Mouse (Mus musculus) stomach, postnatal 0 days (tissue): ENCODE measurements around the gene Klhl1. TPM values are rescaled to one million over a fixed set of nuclear protein-coding genes. Genes with fewer than 3 reads are reported as not detected.

Experiments used
- ATAC-seq: fragments of 200-750 bp; cut with Nextera tagmentation; 2 replicates; pipeline ENCODE4 v1.8.0; 2017; ENCODE audit not compliant: low FRiP score, low TSS enrichment
- DNase-seq: peaks from one replicate; pipeline ENCODE4 v3.0.0-alpha.2; 2016; ENCODE audit warnings: low spot score
- H3K27ac ChIP-seq: fragments of 300-500 bp; sonication (generic); replicated peaks from 2 replicates; pipeline ENCODE4 v1.5.1; 2014; ENCODE audit warnings: mild to moderate bottlenecking, control low read depth
- H3K27me3 ChIP-seq: fragments of 300-500 bp; sonication (generic); 2 replicates; pipeline ENCODE4 v1.6.1; 2014; ENCODE audit warnings: low read length; ENCODE audit not compliant: control insufficient read depth, insufficient read depth
- H3K36me3 ChIP-seq: fragments of 300-500 bp; sonication (generic); 2 replicates; pipeline ENCODE4 v1.6.1; 2014; ENCODE audit warnings: low read length, mixed read lengths; ENCODE audit not compliant: control insufficient read depth, insufficient read depth
- H3K4me1 ChIP-seq: fragments of 300-500 bp; sonication (generic); replicated peaks from 2 replicates; pipeline ENCODE4 v1.6.1; 2014; ENCODE audit warnings: antibody characterized with exemption; ENCODE audit not compliant: control insufficient read depth, insufficient read depth
- H3K4me2 ChIP-seq: fragments of 300-500 bp; sonication (generic); replicated peaks from 2 replicates; pipeline ENCODE4 v1.6.1; 2014; ENCODE audit warnings: low read depth, mild to moderate bottlenecking, control low read depth, moderate library complexity
- H3K4me3 ChIP-seq: fragments of 300-500 bp; sonication (generic); 2 replicates; pipeline ENCODE4 v1.5.1; 2014; ENCODE audit warnings: low read depth, low read length, control low read depth
- H3K9ac ChIP-seq: fragments of 300-500 bp; sonication (generic); 2 replicates; pipeline ENCODE4 v1.6.1; 2014; ENCODE audit warnings: mild to moderate bottlenecking, low read length, control low read depth, mixed read lengths
- H3K9me3 ChIP-seq: fragments of 300-500 bp; sonication (generic); 2 replicates; pipeline ENCODE4 v1.6.1; 2016; ENCODE audit warnings: low read length; ENCODE audit not compliant: control insufficient read depth
- CTCF ChIP-seq: IDR thresholded peaks from 2 replicates; pipeline ENCODE4 v1.5.1; 2016; ENCODE audit warnings: antibody characterized with exemption, low read depth, mild to moderate bottlenecking, moderate library complexity
- EP300 ChIP-seq: optimal IDR thresholded peaks from 2 replicates; pipeline ENCODE3; 2016; ENCODE audit warnings: antibody characterized with exemption
- WGBS: fragments of 180-500 bp; shearing (Covaris S2); extraction: QIAGEN DNeasy Blood & Tissue Kit; methylation state at CpG from one replicate; pipeline ENCODE4 v1.1.7; 2014; 5-methylcytosine and 5-hydroxymethylcytosine counted together
- polyA plus RNA-seq: library from polyadenylated mRNA; unstranded; fragments of >200 nt; fragmentation: Nextera tagmentation; extraction: Ambion mirVana; gene quantifications from 2 replicates; pipeline ENCODE4 v1.2.1, GENCODE M21; 2015

Klhl1 gene
- polyA plus RNA-seq, 1 experiment from 2014 or later = 0.08 TPM

- no peak for ATAC-seq
- TF ChIP-seq EP300 (no peak), CTCF (no peak)
- no peak overlapping the region for H3K27ac ChIP-seq
- H3K9me3 ChIP-seq = no peaks in the 10 kb centered on the region
- H3K4me3 ChIP-seq = no peak overlapping the region
- no peak overlapping the region for H3K9ac ChIP-seq
- DNase-seq = no peak
- no peak overlapping the region for H3K4me2 ChIP-seq
- H3K27me3 ChIP-seq = no peaks in the 10 kb centered on the region
- H3K36me3 ChIP-seq = no peaks in the 10 kb centered on the region
- H3K4me1 ChIP-seq = no peaks in the 10 kb centered on the region
- WGBS = 15% methylated on average over 6 of the region's 6 CpGs
Observed at GRCm38 (mm10) chr14:96081681-96082207, 437.2 kb downstream of the Klhl1 start.

DNA sequence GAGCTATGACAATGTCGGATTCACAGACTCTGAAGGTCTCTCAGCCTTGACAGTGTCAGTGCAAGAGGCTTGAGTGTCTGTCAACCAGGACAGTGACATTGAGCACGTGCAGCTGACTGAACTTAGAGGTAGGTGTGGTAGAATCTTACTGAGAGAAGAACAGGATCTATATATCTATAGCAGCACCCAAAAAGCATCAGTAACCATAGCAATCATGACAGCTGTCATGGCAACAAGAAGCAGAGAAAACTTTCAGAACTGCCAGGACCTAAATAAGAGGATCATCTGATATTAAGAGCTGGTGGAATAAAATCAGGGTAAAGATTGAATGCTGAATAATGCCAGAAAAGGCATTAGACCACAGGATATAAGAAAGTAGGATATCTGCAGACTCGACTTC, 453.0 kb downstream of the Klhl1 start:
- H3K4me2 ChIP-seq = no peak overlapping the region
- H3K4me1 ChIP-seq = no peaks in the 10 kb centered on the region
- ATAC-seq (no peak), DNase-seq (no peak)
- no peak for TF ChIP-seq EP300
- TF ChIP-seq CTCF = no peak
- H3K36me3 ChIP-seq = no peaks in the 10 kb centered on the region
- no peak overlapping the region for H3K4me3 ChIP-seq
- H3K9ac ChIP-seq = no peak overlapping the region
- H3K9me3 ChIP-seq = no peaks in the 10 kb centered on the region
- no peak overlapping the region for H3K27ac ChIP-seq
- no peaks in the 10 kb centered on the region for H3K27me3 ChIP-seq
- 61% methylated on average over 3 of the region's 3 CpGs for WGBS
